Comparison of ENCODE assay signal across 9 mouse cellular contexts in genomic region chr12:25533709-25534619, GRCm38 (mm10).
DNase-seq lines count a peak whose midpoint lies in the region; ATAC-seq and TF ChIP-seq lines count a peak whose summit lies in the region.
"Had no signal": no experiment of that assay in that cellular context is flagged by ENCODE, and none has a peak within 500 bp of the region (broad histone marks: within the 10 kb centered on the region; RNA-seq: fewer than 3 reads in every experiment).

No protein-coding gene starts in this region.

- TF ChIP-seq CTCF in brain, embryonic 14.5 days (IDR thresholded peaks at IDR 0.05; ENCODE audit: borderline replicate concordance, extremely low read depth, insufficient read depth, insufficient read length) = no peak
- no peak for TF ChIP-seq CTCF in forebrain, postnatal 0 days (IDR thresholded peaks at IDR 0.05; ENCODE audit: low read depth)

- intact Hi-C loops in gastrocnemius, postnatal 14 days (cut with DNase I; ENCODE audit: low total_unique reads) = no loop called here

- no peaks in the 10 kb centered on the region for H3K36me3 ChIP-seq in kidney, embryonic 14.5 days (ENCODE audit: control insufficient read depth, insufficient read depth, low read length)
- no peaks in the 10 kb centered on the region for H3K36me3 ChIP-seq in intestine, embryonic 15.5 days
- no peaks in the 10 kb centered on the region for H3K36me3 ChIP-seq in forebrain, postnatal 0 days (ENCODE audit: insufficient read depth)
- H3K36me3 ChIP-seq: midbrain, embryonic 12.5 days had no signal

- 20% methylated on average over 10 of the region's 10 CpGs for WGBS in kidney, embryonic 14.5 days
- 32% methylated on average over 10 of the region's 10 CpGs for WGBS in intestine, embryonic 15.5 days
- WGBS in forebrain, postnatal 0 days = 81% methylated on average over 10 of the region's 10 CpGs

- H3K27ac ChIP-seq in kidney, embryonic 14.5 days (ENCODE audit: low read depth, low read length) = peak overlapping the region; percentile 18; the same call in 1 of the 2 replicates
- H3K27ac ChIP-seq in intestine, embryonic 15.5 days = peak overlapping the region; percentile 48; the same call in 1 of the 2 replicates
- H3K27ac ChIP-seq in forebrain, postnatal 0 days (ENCODE audit: low read depth, low read length) = no peak overlapping the region
- H3K27ac ChIP-seq: midbrain, embryonic 12.5 days had no signal

- no peak overlapping the region for H3K9ac ChIP-seq in kidney, embryonic 14.5 days (ENCODE audit: low read depth, low read length)
- no peak overlapping the region for H3K9ac ChIP-seq in intestine, embryonic 15.5 days
- no peak overlapping the region for H3K9ac ChIP-seq in forebrain, postnatal 0 days
- H3K9ac ChIP-seq: midbrain, embryonic 12.5 days had no signal

- DNase-seq in kidney, adult 8-10 months = no peak
- peak; percentile 5 for DNase-seq in brain, embryonic 14.5 days (ENCODE audit: low read depth)
- peak; percentile 44 for DNase-seq in gastrocnemius, postnatal 14 days
- no peak for DNase-seq in layer of hippocampus, adult 11-12 months (ENCODE audit: low spot score)
- no peak for DNase-seq in forebrain, postnatal 0 days

- no peaks in the 10 kb centered on the region for H3K27me3 ChIP-seq in kidney, embryonic 14.5 days (ENCODE audit: control insufficient read depth, insufficient read depth, low read length)
- no peaks in the 10 kb centered on the region for H3K27me3 ChIP-seq in intestine, embryonic 15.5 days (replicated peaks)
- H3K27me3 ChIP-seq in forebrain, postnatal 0 days (ENCODE audit: insufficient read depth, low read length) = no peaks in the 10 kb centered on the region
- H3K27me3 ChIP-seq: midbrain, embryonic 12.5 days had no signal

- peak; percentile 97 for ATAC-seq in kidney, embryonic 14.5 days (ENCODE audit: low FRiP score, low TSS enrichment)
- peak; percentile 86 for ATAC-seq in intestine, embryonic 15.5 days
- ATAC-seq in cerebellum, adult (ENCODE audit: insufficient number of reproducible peaks, low FRiP score, low TSS enrichment) = no peak
- ATAC-seq in forebrain, postnatal 0 days = no peak

- no peaks in the 10 kb centered on the region for H3K9me3 ChIP-seq in kidney, embryonic 14.5 days (ENCODE audit: control insufficient read depth, low read length)
- no peaks in the 10 kb centered on the region for H3K9me3 ChIP-seq in intestine, embryonic 15.5 days
- no peaks in the 10 kb centered on the region for H3K9me3 ChIP-seq in forebrain, postnatal 0 days (ENCODE audit: low read length)
- H3K9me3 ChIP-seq: midbrain, embryonic 12.5 days had no signal

- H3K4me3 ChIP-seq in kidney, embryonic 14.5 days (ENCODE audit: low read length) = no peak overlapping the region
- no peak overlapping the region for H3K4me3 ChIP-seq in intestine, embryonic 15.5 days (replicated peaks)
- H3K4me3 ChIP-seq in forebrain, postnatal 0 days (ENCODE audit: low read depth, low read length) = no peak overlapping the region
- H3K4me3 ChIP-seq: midbrain, embryonic 12.5 days had no signal

- no peak overlapping the region for H3K4me2 ChIP-seq in kidney, embryonic 14.5 days (replicated peaks; ENCODE audit: low read depth, low read length)
- no peak overlapping the region for H3K4me2 ChIP-seq in intestine, embryonic 15.5 days (replicated peaks)
- H3K4me2 ChIP-seq in forebrain, postnatal 0 days (ENCODE audit: low read depth) = no peak overlapping the region
- H3K4me2 ChIP-seq: midbrain, embryonic 12.5 days had no signal

- 0 out of 2 replicates have a peak, but pooled peaks cover 5% of the 10 kb centered on the region for H3K4me1 ChIP-seq in kidney, embryonic 14.5 days (ENCODE audit: control insufficient read depth, insufficient read depth, low read length)
- H3K4me1 ChIP-seq in intestine, embryonic 15.5 days (replicated peaks) = peaks cover 5% of the 10 kb centered on the region; the same call in 1 of the 2 replicates
- H3K4me1 ChIP-seq in forebrain, postnatal 0 days (ENCODE audit: insufficient read depth) = no peaks in the 10 kb centered on the region
- H3K4me1 ChIP-seq: midbrain, embryonic 12.5 days had no signal

- TF ChIP-seq POLR2A in brain, embryonic 14.5 days (IDR thresholded peaks at IDR 0.05; ENCODE audit: borderline replicate concordance, extremely low read depth, insufficient read depth, insufficient read length, poor library complexity, severe bottlenecking) = no peak

Comparison
In these comparisons a context has a peak if more than half of its experiments do, and no peak if none do; other contexts are left out.
1. ATAC-seq: peak in kidney, embryonic 14.5 days (single experiment) and intestine, embryonic 15.5 days (single experiment); none in cerebellum, adult (single experiment) and forebrain, postnatal 0 days (single experiment).
2. DNase-seq: peak in brain, embryonic 14.5 days (single experiment) and gastrocnemius, postnatal 14 days (single experiment); none in kidney, adult 8-10 months (0 of 2), layer of hippocampus, adult 11-12 months (single experiment) and forebrain, postnatal 0 days (single experiment).